ENCODE assay signal across 11 mouse cellular contexts in the genomic region with DNA sequence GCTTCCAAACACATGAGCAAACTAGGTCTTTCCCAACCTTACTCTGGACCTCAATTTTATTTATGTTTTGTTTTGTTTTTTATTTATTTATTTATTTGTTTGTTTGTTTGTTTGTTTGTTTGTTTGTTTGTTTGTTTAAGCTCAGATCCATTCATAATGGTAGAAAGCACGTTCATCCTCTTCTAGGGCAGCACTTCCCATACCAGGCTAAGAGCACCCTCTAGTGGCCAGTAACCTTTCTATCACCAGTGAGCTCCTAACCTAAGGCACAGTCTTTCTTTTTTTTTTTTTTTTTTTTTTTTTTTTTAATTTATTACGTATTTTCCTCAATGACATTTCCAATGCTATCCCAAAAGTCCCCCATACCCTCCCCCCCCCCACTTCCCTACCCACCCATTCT. TPM values are rescaled to one million over a fixed set of nuclear protein-coding genes. Genes with fewer than 3 reads are reported as not detected.
DNase-seq lines count a peak whose midpoint lies in the region; ATAC-seq and TF ChIP-seq lines count a peak whose summit lies in the region.
"Not testable (repeated sequence)": the region's sequence is repeated elsewhere in the genome, so short reads cannot be mapped to it uniquely, and the experiment has no call there.
"Had no signal": no experiment of that assay in that cellular context is flagged by ENCODE, and none has a peak within 500 bp of the region (broad histone marks: within the 10 kb centered on the region; RNA-seq: fewer than 3 reads in every experiment).

No protein-coding gene starts in this region.

- H3K36me3 ChIP-seq in embryonic facial prominence, embryonic 10.5 days (replicated peaks); liver, postnatal 0 days (replicated peaks; ENCODE audit: insufficient read depth, low read length); neural tube, embryonic 11.5 days (ENCODE audit: control insufficient read depth, insufficient read depth, low read length): not testable (repeated sequence)

- H3K27me3 ChIP-seq in embryonic facial prominence, embryonic 10.5 days (replicated peaks; ENCODE audit: low read depth, poor library complexity, severe bottlenecking): peaks cover 52% of the 10 kb centered on the region
- H3K27me3 ChIP-seq in liver, postnatal 0 days (ENCODE audit: insufficient read depth, low read length); neural tube, embryonic 11.5 days (ENCODE audit: control insufficient read depth, insufficient read depth, low read length): not testable (repeated sequence)

- H3K4me3 ChIP-seq in embryonic facial prominence, embryonic 10.5 days; liver, postnatal 0 days (ENCODE audit: low read depth, low read length); neural tube, embryonic 11.5 days (ENCODE audit: low read depth, low read length): not testable (repeated sequence)

- TF ChIP-seq EP300 in liver, postnatal 0 days (IDR thresholded peaks at IDR 0.05; ENCODE audit: low read depth): not testable (repeated sequence)

- H3K9ac ChIP-seq in liver, postnatal 0 days (replicated peaks); neural tube, embryonic 11.5 days (ENCODE audit: low read length): not testable (repeated sequence)

- peak; percentile 85 for DNase-seq in CD4-positive, CD25-positive, alpha-beta regulatory T cell, adult 2 months (ENCODE audit: low read depth, low spot score)
- peak; percentile 89 for DNase-seq in brain, adult 2 months (ENCODE audit: low read depth, low spot score)
- peak; percentile 65 for DNase-seq in embryonic facial prominence, embryonic 10.5 days (ENCODE audit: low spot score)
- peak; percentile 42 to 77 for DNase-seq in heart, postnatal 14 days
- DNase-seq in kidney, postnatal 25 days: peak; percentile 66 to 73
- DNase-seq in liver, postnatal 0 days: peak; percentile 41
- peak; percentile 47 for DNase-seq in neural tube, embryonic 11.5 days (ENCODE audit: low spot score)
- peak; percentile 38 for DNase-seq in testis, postnatal 14 days (ENCODE audit: low spot score)

- not testable (repeated sequence) for H3K9me3 ChIP-seq in embryonic facial prominence, embryonic 10.5 days; liver, postnatal 0 days (ENCODE audit: low read length); neural tube, embryonic 11.5 days (ENCODE audit: control insufficient read depth, low read length)

- not testable (repeated sequence) for H3K4me1 ChIP-seq in embryonic facial prominence, embryonic 10.5 days; liver, postnatal 0 days (ENCODE audit: insufficient read depth); neural tube, embryonic 11.5 days (ENCODE audit: control insufficient read depth, insufficient read depth, low read length)

- TF ChIP-seq CTCF in liver, postnatal 0 days (IDR thresholded peaks at IDR 0.05; ENCODE audit: low read depth): peak; percentile 72

- not testable (repeated sequence) for H3K27ac ChIP-seq in embryonic facial prominence, embryonic 10.5 days (replicated peaks); liver, postnatal 0 days (ENCODE audit: low read depth); neural tube, embryonic 11.5 days (ENCODE audit: low read depth, low read length)

- not testable (repeated sequence) for H3K4me2 ChIP-seq in liver, postnatal 0 days (ENCODE audit: low read depth, low read length); neural tube, embryonic 11.5 days (ENCODE audit: low read depth)

- WGBS in embryonic facial prominence, embryonic 10.5 days: 13% methylated on average over 2 of the region's 2 CpGs
- 8% methylated on average over 1 of the region's 2 CpGs for WGBS in liver, postnatal 0 days (ENCODE audit: insufficient replicate concordance)
- 14% methylated on average over 2 of the region's 2 CpGs for WGBS in neural tube, embryonic 11.5 days

- peak; percentile 68; the same call in 1 of the 2 replicates for ATAC-seq in liver, postnatal 0 days
- ATAC-seq in neural tube, embryonic 11.5 days (ENCODE audit: insufficient read depth, low FRiP score, low TSS enrichment): not testable (repeated sequence)

- intact Hi-C loops in heart, postnatal 14 days (cut with DNase I): loop anchor here (1.0 to 5.0 kb wide), 4 partner anchors 34 to 441 kb away; a partner anchor contains a TSS

RNA-seq across cellular contexts. Expression of a gene that starts 9.3 kb away (rescaled TPM):
- 0.25 and 0.39 TPM in 2 replicates for polyA plus RNA-seq in embryonic facial prominence, embryonic 10.5 days (2016; fragmentation: Nextera tagmentation; extraction: Ambion mirVana)
- under 1 TPM in 1 of 2 experiments, not detected in 1; 0.14 TPM for total RNA-seq in heart, postnatal 14 days (2021)
- polyA plus RNA-seq in liver, postnatal 0 days (2015; fragmentation: Nextera tagmentation; extraction: Ambion mirVana): not detected in 2 replicates
- 0.43 and 0.52 TPM in 2 replicates for polyA plus RNA-seq in neural tube, embryonic 11.5 days (2014; fragmentation: Nextera tagmentation; extraction: Ambion mirVana)

RNA-seq across cellular contexts. Expression of a gene that starts 10.2 kb away (rescaled TPM):
- 15.7 and 19.3 TPM in 2 replicates for polyA plus RNA-seq in embryonic facial prominence, embryonic 10.5 days (2016; fragmentation: Nextera tagmentation; extraction: Ambion mirVana)
- 100 to 1,000 TPM; 216 to 248 TPM for total RNA-seq in heart, postnatal 14 days (2021)
- polyA plus RNA-seq in liver, postnatal 0 days (2015; fragmentation: Nextera tagmentation; extraction: Ambion mirVana): 17.4 and 18.3 TPM in 2 replicates
- polyA plus RNA-seq in neural tube, embryonic 11.5 days (2014; fragmentation: Nextera tagmentation; extraction: Ambion mirVana): 25.6 and 30.3 TPM in 2 replicates

RNA-seq across cellular contexts. Expression of a gene that starts 34.7 kb away (rescaled TPM):
- polyA plus RNA-seq in embryonic facial prominence, embryonic 10.5 days (2016; fragmentation: Nextera tagmentation; extraction: Ambion mirVana): 94.0 and 99.8 TPM in 2 replicates
- total RNA-seq in heart, postnatal 14 days (2021): 1 to 10 TPM; 8.3 to 8.8 TPM
- 22.1 and 25.3 TPM in 2 replicates for polyA plus RNA-seq in liver, postnatal 0 days (2015; fragmentation: Nextera tagmentation; extraction: Ambion mirVana)
- polyA plus RNA-seq in neural tube, embryonic 11.5 days (2014; fragmentation: Nextera tagmentation; extraction: Ambion mirVana): 76.1 and 81.4 TPM in 2 replicates

RNA-seq across cellular contexts. Expression of a gene that starts 58.4 kb away (rescaled TPM):
- 0.15 TPM in 1 of 2 replicates, not detected in the other for polyA plus RNA-seq in embryonic facial prominence, embryonic 10.5 days (2016; fragmentation: Nextera tagmentation; extraction: Ambion mirVana)
- total RNA-seq in heart, postnatal 14 days (2021): not detected
- polyA plus RNA-seq in liver, postnatal 0 days (2015; fragmentation: Nextera tagmentation; extraction: Ambion mirVana): not detected in 2 replicates
- not detected in 2 replicates for polyA plus RNA-seq in neural tube, embryonic 11.5 days (2014; fragmentation: Nextera tagmentation; extraction: Ambion mirVana)
- total RNA-seq: adrenal gland, adult 18-20 months; gastrocnemius, adult 8-10 months; layer of hippocampus, postnatal 36 days had no signal

Comparison
In these comparisons a context has a peak if more than half of its experiments do, and no peak if none do; other contexts are left out.
1. DNase-seq: peak in every context shown above with its lines; median percentile 89 in brain, adult 2 months; 85 in CD4-positive, CD25-positive, alpha-beta regulatory T cell, adult 2 months; 70 in kidney, postnatal 25 days; 65 in embryonic facial prominence, embryonic 10.5 days; 60 in heart, postnatal 14 days; 47 in neural tube, embryonic 11.5 days; 41 in liver, postnatal 0 days; 38 in testis, postnatal 14 days.